Mouse (Mus musculus): ENCODE data around the gene Olfr661.

Gene Olfr661

DNA sequence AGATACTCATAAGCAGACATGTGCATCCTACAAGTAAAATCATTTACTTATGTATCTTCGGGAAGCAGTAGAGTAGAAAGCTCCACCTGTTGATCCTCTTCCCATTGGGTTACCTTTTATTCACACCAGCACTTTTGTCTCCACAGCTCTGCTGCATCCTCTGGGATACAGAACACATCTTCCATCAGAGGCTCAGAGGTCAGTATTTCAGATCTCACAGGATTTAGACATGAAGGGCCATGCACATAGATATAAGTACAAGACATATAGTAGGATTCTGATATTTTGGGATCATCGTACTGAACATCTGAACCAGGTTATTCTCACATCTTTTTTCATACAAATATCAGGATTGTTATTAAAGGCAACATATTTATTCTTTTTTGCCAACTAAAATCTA lies at the start of gene Olfr661:
TSS of gene Olfr661 (plus strand) at position 301 of the 400 bp plus-strand sequence.
- DNase-seq, result no peak

DNA sequence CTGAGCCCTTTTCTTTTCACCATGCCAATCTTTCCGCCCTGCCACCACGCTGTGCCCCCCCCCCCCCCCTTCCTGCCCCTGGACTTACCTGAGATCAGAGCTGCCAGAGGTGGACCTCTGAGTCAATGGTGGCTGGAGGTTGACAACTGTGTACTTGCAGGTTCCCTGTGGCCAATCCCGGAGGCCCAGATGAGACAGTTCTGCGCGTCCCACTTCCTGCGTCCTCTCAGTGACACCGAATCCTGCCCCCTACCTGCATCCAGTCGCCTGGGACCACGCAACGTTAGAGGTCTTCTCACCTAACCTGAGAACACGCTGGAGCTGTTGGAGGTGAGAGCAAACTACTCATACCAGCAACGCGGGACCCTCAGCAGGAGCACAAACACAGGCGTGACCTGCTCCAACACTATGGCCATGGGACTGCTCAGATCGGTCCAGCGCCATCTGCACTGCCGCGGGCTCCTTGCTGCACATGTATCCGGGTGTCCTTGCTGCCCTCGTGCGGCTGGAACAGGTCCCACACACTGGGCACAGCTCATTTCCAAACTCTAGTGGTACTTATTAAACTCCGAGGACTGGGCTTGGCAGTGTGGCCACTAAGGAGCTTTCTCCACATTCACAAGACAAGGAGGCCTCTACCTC lies 39.3 kb upstream of the Olfr661 start, which contains the start of gene Olfr658:
TSS of gene Olfr658 (minus strand) at position 465 of the 642 bp plus-strand sequence.
- peak; percentile 23 to 37 for DNase-seq

DNA sequence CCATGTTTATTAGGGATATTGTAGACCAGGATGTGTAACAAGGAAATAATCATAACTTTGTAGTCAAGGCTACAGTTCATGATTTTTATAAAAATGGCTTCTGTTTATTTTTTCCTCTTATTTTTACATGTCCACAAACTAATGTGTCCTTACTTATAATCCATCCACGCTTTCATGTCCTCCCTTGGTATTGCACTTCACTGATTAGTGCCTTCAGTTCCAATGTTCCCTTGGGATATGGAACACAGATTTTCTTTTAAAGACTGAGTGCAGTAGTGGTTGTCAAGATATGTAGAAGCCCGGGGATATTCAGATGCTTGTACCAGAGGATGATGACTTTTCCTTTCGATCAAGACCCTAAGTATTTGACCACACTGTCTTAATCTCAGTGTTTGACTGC lies 19.8 kb upstream of the Olfr661 start, which contains the start of gene Olfr659:
TSS of gene Olfr659 (plus strand) at position 301 of the 400 bp plus-strand sequence.
- no peak for DNase-seq
